Comparison of ENCODE assay signal across 8 mouse cellular contexts in the genomic region with DNA sequence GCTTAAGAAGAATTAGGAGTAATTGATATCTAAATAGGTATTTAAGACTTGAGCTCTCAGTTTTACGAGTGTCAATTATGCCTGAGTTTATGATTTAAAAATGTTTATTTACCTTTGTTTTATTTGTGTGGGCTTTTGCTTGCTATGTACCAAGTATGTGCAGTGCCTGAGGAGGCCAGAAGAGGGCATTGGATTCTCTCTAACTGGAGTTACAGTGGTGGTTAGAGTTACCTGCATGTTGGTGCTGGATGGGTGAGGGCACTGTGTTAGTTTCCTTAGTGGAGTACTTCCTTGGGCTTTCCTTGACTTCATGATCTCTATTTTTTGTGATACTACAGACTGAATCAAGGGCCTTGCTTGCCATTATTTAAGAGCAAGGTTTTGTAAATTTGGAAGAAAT. TPM values are rescaled to one million over a fixed set of nuclear protein-coding genes. Genes with fewer than 3 reads are reported as not detected.
DNase-seq lines count a peak whose midpoint lies in the region; ATAC-seq and TF ChIP-seq lines count a peak whose summit lies in the region.

No protein-coding gene starts in this region.

- peaks cover 53% of the 10 kb centered on the region for H3K36me3 ChIP-seq in lung, embryonic 14.5 days (ENCODE audit: insufficient read depth)
- peaks cover 6% of the 10 kb centered on the region; the same call in 1 of the 2 replicates for H3K36me3 ChIP-seq in lung, postnatal 0 days (ENCODE audit: insufficient read depth, low read length)

- H3K4me3 ChIP-seq in lung, embryonic 14.5 days (ENCODE audit: low read depth, low read length) = no peak overlapping the region
- no peak overlapping the region for H3K4me3 ChIP-seq in lung, adult 2 months (replicated peaks; ENCODE audit: extremely low read depth, low read depth, low read length)
- no peak overlapping the region for H3K4me3 ChIP-seq in lung, postnatal 0 days (ENCODE audit: low read depth, low read length)

- no peak for ATAC-seq in lung, embryonic 14.5 days (ENCODE audit: insufficient read depth)
- ATAC-seq in lung, postnatal 0 days = no peak

- WGBS in lung, embryonic 14.5 days = 80% methylated on average over 1 of the region's 1 CpGs
- WGBS in lung, adult 2 months = 67% methylated on average over 1 of the region's 1 CpGs
- WGBS in lung, postnatal 0 days = 71% methylated on average over 1 of the region's 1 CpGs

- no peaks in the 10 kb centered on the region for H3K9me3 ChIP-seq in lung, embryonic 14.5 days (ENCODE audit: low read depth, low read length)
- H3K9me3 ChIP-seq in lung, postnatal 0 days (ENCODE audit: low read length) = no peaks in the 10 kb centered on the region

- peak; percentile 43 to 61 for DNase-seq in cerebellum, postnatal 14 days
- DNase-seq in cerebellum, postnatal 36 days = no peak
- DNase-seq in lung, embryonic 14.5 days = peak; percentile 43
- no peak for DNase-seq in lung, adult 2 months
- DNase-seq in c-Kit-positive CD71-positive TER-119-positive erythroid progenitor cells, embryonic 14.5 days (ENCODE audit: low spot score) = peak; percentile 38
- DNase-seq in lung, postnatal 0 days (ENCODE audit: low spot score) = peak; percentile 54
- no peak for DNase-seq in gastrocnemius, postnatal 36 days
- DNase-seq in cerebellum, adult 11 months = no peak

- H3K4me1 ChIP-seq in lung, embryonic 14.5 days (ENCODE audit: insufficient read depth) = no peaks in the 10 kb centered on the region
- H3K4me1 ChIP-seq in lung, adult 2 months (ENCODE audit: control insufficient read depth, insufficient read depth, low read length) = no peaks in the 10 kb centered on the region
- no peaks in the 10 kb centered on the region for H3K4me1 ChIP-seq in lung, postnatal 0 days (ENCODE audit: insufficient read depth, low read depth, low read length)

- intact Hi-C loops in gastrocnemius, postnatal 36 days (cut with DNase I) = no loop called here

- peak; percentile 55 for TF ChIP-seq CTCF in lung, embryonic 14.5 days (IDR thresholded peaks at IDR 0.05; ENCODE audit: low read depth)
- no peak for TF ChIP-seq CTCF in lung, adult 2 months (IDR thresholded peaks at IDR 0.05; ENCODE audit: insufficient read depth, low read length)
- TF ChIP-seq CTCF in lung, postnatal 0 days (IDR thresholded peaks at IDR 0.05) = peak; percentile 64

- no peak overlapping the region for H3K9ac ChIP-seq in lung, embryonic 14.5 days
- H3K9ac ChIP-seq in lung, postnatal 0 days (replicated peaks; ENCODE audit: low read depth) = no peak overlapping the region

- H3K27me3 ChIP-seq in lung, embryonic 14.5 days (ENCODE audit: insufficient read depth, low read length) = no peaks in the 10 kb centered on the region
- H3K27me3 ChIP-seq in lung, postnatal 0 days (replicated peaks; ENCODE audit: insufficient read depth, low read length) = no peaks in the 10 kb centered on the region

- no peak for TF ChIP-seq EP300 in lung, postnatal 0 days (IDR thresholded peaks at IDR 0.05)

- no peak overlapping the region for H3K4me2 ChIP-seq in lung, embryonic 14.5 days
- H3K4me2 ChIP-seq in lung, postnatal 0 days (replicated peaks; ENCODE audit: low read depth, low read length) = no peak overlapping the region

- no peak for TF ChIP-seq POLR2A in lung, adult 2 months (IDR thresholded peaks at IDR 0.05; ENCODE audit: borderline replicate concordance, extremely low read depth, low read depth, low read length)

- H3K27ac ChIP-seq in lung, embryonic 14.5 days (ENCODE audit: low read depth) = no peak overlapping the region
- H3K27ac ChIP-seq in lung, postnatal 0 days (ENCODE audit: low read length) = no peak overlapping the region

RNA-seq across cellular contexts. Expression of a gene that starts 10.6 kb away (rescaled TPM):
- polyA plus RNA-seq in lung, embryonic 14.5 days (2014; fragmentation: Nextera tagmentation; extraction: Ambion mirVana) = 42.3 and 49.2 TPM in 2 replicates
- polyA plus RNA-seq in lung, adult 2 months (2012; rRNA removed) = 15.3 and 16.5 TPM in 2 replicates
- polyA plus RNA-seq in lung, postnatal 0 days (2015; fragmentation: Nextera tagmentation; extraction: Ambion mirVana) = 24.9 and 25.3 TPM in 2 replicates
- 10 to 100 TPM; 12.5 to 20.8 TPM for total RNA-seq in gastrocnemius, postnatal 36 days (2021)

RNA-seq across cellular contexts. Expression of a gene that starts 25.8 kb away (rescaled TPM):
- polyA plus RNA-seq in lung, embryonic 14.5 days (2014; fragmentation: Nextera tagmentation; extraction: Ambion mirVana) = 20.4 and 20.5 TPM in 2 replicates
- 21.6 and 23.2 TPM in 2 replicates for polyA plus RNA-seq in lung, adult 2 months (2012; rRNA removed)
- polyA plus RNA-seq in lung, postnatal 0 days (2015; fragmentation: Nextera tagmentation; extraction: Ambion mirVana) = 10.9 and 13.3 TPM in 2 replicates
- 10 to 100 TPM; 34.8 to 36.8 TPM for total RNA-seq in gastrocnemius, postnatal 36 days (2021)

Comparison
In these comparisons a context has a peak if more than half of its experiments do, and no peak if none do; other contexts are left out.
1. DNase-seq: peak in cerebellum, postnatal 14 days (2 of 2), lung, embryonic 14.5 days (single experiment), c-Kit-positive CD71-positive TER-119-positive erythroid progenitor cells, embryonic 14.5 days (single experiment) and lung, postnatal 0 days (single experiment); none in cerebellum, postnatal 36 days (0 of 2), lung, adult 2 months (single experiment), gastrocnemius, postnatal 36 days (0 of 2) and cerebellum, adult 11 months (single experiment).